Mouse (Mus musculus): ENCODE data around the gene BC017158. TPM values are rescaled to one million over a fixed set of nuclear protein-coding genes. Genes with fewer than 3 reads are reported as not detected.

BC017158 gene
- polyA plus RNA-seq, 1 experiment from 2014 or later: 23.6 TPM

GRCm38 (mm10) chr7:128248081-128249042 is 49.6 kb downstream of the BC017158 start:
- H3K27ac ChIP-seq (replicated peaks; ENCODE audit: low read depth, low read length): no peak overlapping the region
- H3K36me3 ChIP-seq (ENCODE audit: control insufficient read depth, insufficient read depth, low read length): peaks cover 34% of the 10 kb centered on the region
- H3K4me1 ChIP-seq (ENCODE audit: control insufficient read depth, insufficient read depth, low read length): peaks cover 24% of the 10 kb centered on the region
- H3K4me2 ChIP-seq (ENCODE audit: low read depth, low read length): peak overlapping the region; percentile 58
- 79% methylated on average over 10 of the region's 10 CpGs for WGBS
- H3K27me3 ChIP-seq (replicated peaks; ENCODE audit: control insufficient read depth, insufficient read depth, low read length): no peaks in the 10 kb centered on the region
- no peak for DNase-seq (ENCODE audit: low spot score)
- H3K9ac ChIP-seq (ENCODE audit: low read depth, low read length): peak overlapping the region; percentile 67
- no peaks in the 10 kb centered on the region for H3K9me3 ChIP-seq (ENCODE audit: control insufficient read depth, low read length)
- peak overlapping the region; percentile 52 for H3K4me3 ChIP-seq (ENCODE audit: low read depth, low read length)
- no peak for ATAC-seq (ENCODE audit: low read depth)

GRCm38 (mm10) chr7:128247443-128247842 is 50.5 kb downstream of the BC017158 start:
- no peaks in the 10 kb centered on the region for H3K27me3 ChIP-seq (replicated peaks; ENCODE audit: control insufficient read depth, insufficient read depth, low read length)
- ATAC-seq (ENCODE audit: low read depth): peak; percentile 83
- peak overlapping the region; percentile 67 for H3K9ac ChIP-seq (ENCODE audit: low read depth, low read length)
- peak overlapping the region; percentile 52 for H3K4me3 ChIP-seq (ENCODE audit: low read depth, low read length)
- H3K4me2 ChIP-seq (ENCODE audit: low read depth, low read length): peak overlapping the region; percentile 58
- under 1% methylated on average over 13 of the region's 13 CpGs for WGBS
- peak overlapping the region; percentile 93 for H3K27ac ChIP-seq (replicated peaks; ENCODE audit: low read depth, low read length)
- H3K36me3 ChIP-seq (ENCODE audit: control insufficient read depth, insufficient read depth, low read length): peaks cover 35% of the 10 kb centered on the region
- peaks cover 21% of the 10 kb centered on the region for H3K4me1 ChIP-seq (ENCODE audit: control insufficient read depth, insufficient read depth, low read length)
- DNase-seq (ENCODE audit: low spot score): peak; percentile 96
- no peaks in the 10 kb centered on the region for H3K9me3 ChIP-seq (ENCODE audit: control insufficient read depth, low read length)

- WGBS: 3% methylated on average over 22 of the region's 30 CpGs
- peaks cover 42% of the 10 kb centered on the region for H3K36me3 ChIP-seq (ENCODE audit: control insufficient read depth, insufficient read depth, low read length)
Measured at GRCm38 (mm10) chr7:128246496-128247391, 51.2 kb downstream of the BC017158 start, which contains the start of gene Tgfb1i1. Tgfb1i1 (plus strand) TSS chr7:128246812.

GRCm38 (mm10) chr7:128245547-128245946 is 52.4 kb downstream of the BC017158 start:
- Histone ChIP-seq H3K9ac (ENCODE audit: low read depth, low read length) (0 out of 2 replicates have a peak overlapping the region, but pooled peaks have one; percentile 67), H3K9me3 (ENCODE audit: control insufficient read depth, low read length) (no peaks in the 10 kb centered on the region), H3K27ac (replicated peaks; ENCODE audit: low read depth, low read length) (no peak overlapping the region), H3K4me1 (ENCODE audit: control insufficient read depth, insufficient read depth, low read length) (peaks cover 12% of the 10 kb centered on the region), H3K36me3 (ENCODE audit: control insufficient read depth, insufficient read depth, low read length) (peaks cover 52% of the 10 kb centered on the region), H3K4me2 (ENCODE audit: low read depth, low read length) (no peak overlapping the region), H3K27me3 (replicated peaks; ENCODE audit: control insufficient read depth, insufficient read depth, low read length) (no peaks in the 10 kb centered on the region), H3K4me3 (ENCODE audit: low read depth, low read length) (no peak overlapping the region)
- DNase-seq (ENCODE audit: low spot score) (no peak), ATAC-seq (ENCODE audit: low read depth) (no peak)
- WGBS: 88% methylated on average over 4 of the region's 4 CpGs

More at GRCm38 (mm10) chr7:128246496-128247391, 51.2 kb downstream of the BC017158 start, which contains the start of gene Tgfb1i1:
- Histone ChIP-seq H3K9me3 (ENCODE audit: control insufficient read depth, low read length) (no peaks in the 10 kb centered on the region), H3K27ac (replicated peaks; ENCODE audit: low read depth, low read length) (peak within 1 kb of the TSS; percentile 93), H3K4me3 (ENCODE audit: low read depth, low read length) (peak within 1 kb of the TSS; percentile 52), H3K4me1 (ENCODE audit: control insufficient read depth, insufficient read depth, low read length) (peaks cover 14% of the 10 kb centered on the region), H3K4me2 (ENCODE audit: low read depth, low read length) (peak within 1 kb of the TSS; percentile 58), H3K27me3 (replicated peaks; ENCODE audit: control insufficient read depth, insufficient read depth, low read length) (no peaks in the 10 kb centered on the region), H3K9ac (ENCODE audit: low read depth, low read length) (peak within 1 kb of the TSS; percentile 67)
- peak; percentile 92 for DNase-seq (ENCODE audit: low spot score)
- peak; percentile 86 for ATAC-seq (ENCODE audit: low read depth)

GRCm38 (mm10) chr7:128244410-128245025 is 53.5 kb downstream of the BC017158 start:
- no peaks in the 10 kb centered on the region for H3K27me3 ChIP-seq (replicated peaks; ENCODE audit: control insufficient read depth, insufficient read depth, low read length)
- H3K27ac ChIP-seq (replicated peaks; ENCODE audit: low read depth, low read length): no peak overlapping the region
- H3K9ac ChIP-seq (ENCODE audit: low read depth, low read length): no peak overlapping the region
- peaks cover 12% of the 10 kb centered on the region for H3K4me1 ChIP-seq (ENCODE audit: control insufficient read depth, insufficient read depth, low read length)
- DNase-seq (ENCODE audit: low spot score) (no peak), ATAC-seq (ENCODE audit: low read depth) (no peak)
- WGBS: 86% methylated on average over 18 of the region's 18 CpGs
- peaks cover 54% of the 10 kb centered on the region for H3K36me3 ChIP-seq (ENCODE audit: control insufficient read depth, insufficient read depth, low read length)
- H3K4me2 ChIP-seq (ENCODE audit: low read depth, low read length): no peak overlapping the region
- H3K9me3 ChIP-seq (ENCODE audit: control insufficient read depth, low read length): no peaks in the 10 kb centered on the region
- H3K4me3 ChIP-seq (ENCODE audit: low read depth, low read length): no peak overlapping the region

- Histone ChIP-seq H3K36me3 (ENCODE audit: control insufficient read depth, insufficient read depth, low read length) (peaks cover 55% of the 10 kb centered on the region), H3K4me2 (ENCODE audit: low read depth, low read length) (no peak overlapping the region), H3K4me1 (ENCODE audit: control insufficient read depth, insufficient read depth, low read length) (peaks cover 15% of the 10 kb centered on the region), H3K9me3 (ENCODE audit: control insufficient read depth, low read length) (no peaks in the 10 kb centered on the region), H3K27me3 (replicated peaks; ENCODE audit: control insufficient read depth, insufficient read depth, low read length) (no peaks in the 10 kb centered on the region), H3K9ac (ENCODE audit: low read depth, low read length) (no peak overlapping the region), H3K4me3 (ENCODE audit: low read depth, low read length) (no peak overlapping the region), H3K27ac (replicated peaks; ENCODE audit: low read depth, low read length) (no peak overlapping the region)
- WGBS: 54% methylated on average over 10 of the region's 10 CpGs
- DNase-seq (ENCODE audit: low spot score) (no peak), ATAC-seq (ENCODE audit: low read depth) (no peak)
Measured at GRCm38 (mm10) chr7:128243921-128244320, 54.0 kb downstream of the BC017158 start.

- ATAC-seq (ENCODE audit: low read depth) (no peak), DNase-seq (ENCODE audit: low spot score) (no peak)
- no peak overlapping the region for H3K4me3 ChIP-seq (ENCODE audit: low read depth, low read length)
- no peak overlapping the region for H3K4me2 ChIP-seq (ENCODE audit: low read depth, low read length)
- 93% methylated on average over 16 of the region's 16 CpGs for WGBS
- H3K9me3 ChIP-seq (ENCODE audit: control insufficient read depth, low read length): no peaks in the 10 kb centered on the region
- peaks cover 55% of the 10 kb centered on the region for H3K36me3 ChIP-seq (ENCODE audit: control insufficient read depth, insufficient read depth, low read length)
- H3K4me1 ChIP-seq (ENCODE audit: control insufficient read depth, insufficient read depth, low read length): peaks cover 8% of the 10 kb centered on the region; the same call in 1 of the 2 replicates
- H3K9ac ChIP-seq (ENCODE audit: low read depth, low read length): no peak overlapping the region
- H3K27ac ChIP-seq (replicated peaks; ENCODE audit: low read depth, low read length): no peak overlapping the region
- no peaks in the 10 kb centered on the region for H3K27me3 ChIP-seq (replicated peaks; ENCODE audit: control insufficient read depth, insufficient read depth, low read length)
Measured at GRCm38 (mm10) chr7:128242331-128242730, 55.6 kb downstream of the BC017158 start.

All from embryonic facial prominence, embryonic 14.5 days (tissue).